Mouse (Mus musculus) retina, adult 2 months (tissue): ENCODE data around the gene Vmp1.

Source experiments
- DNase-seq: peaks from one replicate; pipeline ENCODE4 v3.0.0-alpha.2; 2012; ENCODE audit warnings: low read depth, low spot score

The Vmp1 gene

GRCm38 (mm10) chr11:86600209-86600557, 83.5 kb downstream of the Vmp1 start:
- DNase-seq = no peak

- DNase-seq = no peak
Measured at GRCm38 (mm10) chr11:86599378-86600208, 84.0 kb downstream of the Vmp1 start.

- DNase-seq = no peak
Measured at GRCm38 (mm10) chr11:86598572-86598971, 85.1 kb downstream of the Vmp1 start.

GRCm38 (mm10) chr11:86598154-86598553, 85.5 kb downstream of the Vmp1 start:
- no peak for DNase-seq

GRCm38 (mm10) chr11:86596976-86597375, 86.7 kb downstream of the Vmp1 start:
- DNase-seq = no peak

- no peak for DNase-seq
Measured at GRCm38 (mm10) chr11:86596187-86596960, 87.3 kb downstream of the Vmp1 start.

- DNase-seq = no peak
Measured at GRCm38 (mm10) chr11:86595366-86595765, 88.3 kb downstream of the Vmp1 start.

- DNase-seq = no peak
Measured at GRCm38 (mm10) chr11:86594188-86594876, 89.3 kb downstream of the Vmp1 start.

- DNase-seq = no peak
Measured at GRCm38 (mm10) chr11:86593443-86593842, 90.2 kb downstream of the Vmp1 start.

- no peak for DNase-seq
Measured at GRCm38 (mm10) chr11:86592993-86593392, 90.6 kb downstream of the Vmp1 start.

- no peak for DNase-seq
Measured at GRCm38 (mm10) chr11:86591931-86592616, 91.6 kb downstream of the Vmp1 start.

- no peak for DNase-seq
Measured at GRCm38 (mm10) chr11:86591301-86591845, 92.3 kb downstream of the Vmp1 start.

- no peak for DNase-seq
Measured at GRCm38 (mm10) chr11:86590579-86590978, 93.1 kb downstream of the Vmp1 start.

GRCm38 (mm10) chr11:86590066-86590465, 93.6 kb downstream of the Vmp1 start:
- no peak for DNase-seq

- DNase-seq = no peak
Measured at GRCm38 (mm10) chr11:86588583-86589298, 94.9 kb downstream of the Vmp1 start.

GRCm38 (mm10) chr11:86587830-86588229, 95.8 kb downstream of the Vmp1 start:
- DNase-seq = no peak

GRCm38 (mm10) chr11:86586868-86587792, 96.5 kb downstream of the Vmp1 start:
- DNase-seq = no peak

- DNase-seq = no peak
Measured at GRCm38 (mm10) chr11:86586177-86586867, 97.3 kb downstream of the Vmp1 start.

- no peak for DNase-seq
Measured at GRCm38 (mm10) chr11:86585598-86585984, 98.0 kb downstream of the Vmp1 start.
